Mouse (Mus musculus) testis, postnatal 10 days (tissue): Measurements from ENCODE around the gene Kmt5a.
A peak's percentile ranks its signal among the peaks of the same experiment; 100 is the strongest.

ENCODE experiments used
- DNase-seq: peaks from one replicate; pipeline ENCODE4 v3.0.0; 2021; ENCODE audit warnings: low spot score

Kmt5a gene

DNA sequence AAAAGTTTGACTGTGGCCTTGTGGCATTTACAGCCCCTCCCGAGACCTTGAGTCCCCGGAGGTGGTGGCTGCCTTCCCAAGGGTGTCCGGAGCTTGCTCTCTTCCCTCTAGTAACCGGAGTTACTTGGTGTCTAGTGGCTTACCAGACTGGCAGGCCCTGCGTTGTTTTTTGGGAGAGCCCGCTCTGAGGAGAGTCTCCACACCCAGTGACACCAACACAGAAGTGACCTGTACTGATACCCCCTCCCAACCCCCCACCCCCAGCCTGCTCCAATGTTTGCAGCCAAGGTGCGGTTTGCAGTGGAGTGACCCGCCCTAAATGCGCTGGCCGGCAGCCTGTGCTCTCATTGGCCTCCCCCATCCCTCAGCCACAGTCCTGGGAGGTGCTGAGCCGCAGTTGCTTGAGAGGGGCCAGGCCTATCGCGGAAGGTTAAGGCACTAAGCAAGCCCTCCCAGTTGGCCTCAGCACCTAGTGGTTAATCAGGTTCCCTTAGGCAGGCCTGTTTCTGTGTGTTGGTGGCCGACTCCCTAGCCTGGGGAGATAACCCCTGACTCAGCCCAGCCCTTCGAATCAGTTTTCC lies 6.7 kb downstream of the Kmt5a start:
- DNase-seq, result peak; percentile 77

- DNase-seq, result no peak
Measured at GRCm38 (mm10) chr5:124449494-124449893, 9.8 kb downstream of the Kmt5a start.

DNA sequence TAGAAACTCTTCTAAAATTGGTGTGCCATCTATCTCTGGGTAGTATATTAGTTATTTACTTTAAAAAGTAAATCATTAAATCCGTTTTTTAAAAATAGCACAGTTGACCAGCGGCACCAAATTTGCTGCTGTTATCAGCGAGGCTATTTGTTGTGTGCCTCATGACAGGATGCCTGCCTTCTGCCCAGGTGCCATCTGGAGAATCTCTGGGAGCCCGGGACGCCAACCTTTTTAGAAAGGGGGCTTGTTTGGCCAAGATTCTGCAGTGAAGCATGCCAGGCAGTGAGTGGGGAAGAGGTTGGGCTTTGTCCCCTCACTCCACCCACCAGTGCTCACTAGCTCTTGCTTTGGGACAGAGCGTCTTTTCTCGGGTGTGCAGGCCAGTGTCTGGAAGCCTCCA lies 10.3 kb downstream of the Kmt5a start:
- DNase-seq, result no peak

DNA sequence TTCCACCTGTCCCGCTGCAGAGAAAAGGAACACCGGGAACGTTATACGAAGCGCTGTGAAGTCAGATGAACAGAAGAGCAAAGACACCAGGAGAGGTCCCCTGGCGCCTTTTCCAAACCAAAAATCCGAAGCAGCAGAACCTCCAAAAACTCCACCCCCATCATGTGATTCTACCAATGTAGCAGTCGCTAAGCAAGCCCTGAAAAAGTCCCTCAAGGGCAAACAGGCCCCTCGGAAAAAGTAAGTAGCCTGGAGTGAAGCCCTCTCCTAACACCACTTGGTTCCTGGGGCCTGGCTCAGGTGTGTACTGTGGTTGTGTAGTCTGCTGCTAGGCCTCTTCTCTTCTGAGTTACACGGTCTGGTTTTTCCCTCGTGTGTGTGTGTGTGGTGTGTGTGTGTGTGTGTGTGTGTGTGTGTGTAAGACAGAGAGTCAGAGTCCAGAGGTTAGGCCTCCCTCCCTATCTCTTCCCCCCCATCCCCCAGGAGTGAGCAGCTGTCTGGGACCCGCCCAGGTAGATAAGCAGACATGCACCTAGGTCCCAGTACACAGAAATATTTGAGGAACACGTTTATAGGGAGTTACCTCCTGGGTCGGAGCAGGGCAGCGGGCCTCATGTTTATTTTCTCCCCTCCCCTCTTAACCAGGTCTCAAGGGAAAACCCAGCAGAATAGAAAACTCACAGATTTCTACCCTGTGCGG lies 11.1 kb downstream of the Kmt5a start:
- no peak for DNase-seq

DNA sequence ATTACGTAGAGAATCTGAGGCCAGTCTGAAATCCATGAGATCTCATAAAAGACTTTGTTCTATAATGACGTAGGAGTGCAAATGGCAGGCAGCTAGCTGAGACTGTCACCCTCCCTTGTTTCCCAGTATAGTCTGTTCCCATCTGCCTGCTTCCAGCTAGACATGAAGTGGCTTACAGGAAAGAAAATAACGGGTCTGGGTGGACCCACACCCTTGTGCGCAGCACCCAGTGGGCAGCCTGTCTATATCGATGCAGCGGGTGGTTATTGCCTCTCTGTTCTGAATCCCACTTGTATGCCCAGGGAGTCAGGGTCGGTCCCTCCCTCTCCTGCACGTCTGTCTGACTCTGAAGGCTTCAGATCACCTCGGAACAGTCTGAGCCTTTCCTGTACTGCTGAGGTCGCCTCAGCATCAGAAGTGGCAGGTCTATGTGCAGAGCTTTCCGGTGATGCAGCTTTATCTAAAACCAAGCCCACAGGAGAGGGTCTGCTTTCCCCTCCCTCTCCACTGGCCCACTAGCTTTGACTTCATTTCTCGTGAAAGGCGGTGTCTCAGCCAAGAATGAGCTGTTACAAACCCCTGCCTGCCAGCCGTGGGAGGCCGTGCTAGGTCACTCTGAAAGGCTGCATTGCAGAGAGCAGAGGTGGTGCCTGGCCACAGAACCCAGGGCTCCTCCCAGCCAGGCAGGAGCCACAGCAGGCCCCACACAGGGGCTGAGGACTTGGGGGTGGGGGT lies 12.9 kb downstream of the Kmt5a start:
- DNase-seq, result peak; percentile 59

DNA sequence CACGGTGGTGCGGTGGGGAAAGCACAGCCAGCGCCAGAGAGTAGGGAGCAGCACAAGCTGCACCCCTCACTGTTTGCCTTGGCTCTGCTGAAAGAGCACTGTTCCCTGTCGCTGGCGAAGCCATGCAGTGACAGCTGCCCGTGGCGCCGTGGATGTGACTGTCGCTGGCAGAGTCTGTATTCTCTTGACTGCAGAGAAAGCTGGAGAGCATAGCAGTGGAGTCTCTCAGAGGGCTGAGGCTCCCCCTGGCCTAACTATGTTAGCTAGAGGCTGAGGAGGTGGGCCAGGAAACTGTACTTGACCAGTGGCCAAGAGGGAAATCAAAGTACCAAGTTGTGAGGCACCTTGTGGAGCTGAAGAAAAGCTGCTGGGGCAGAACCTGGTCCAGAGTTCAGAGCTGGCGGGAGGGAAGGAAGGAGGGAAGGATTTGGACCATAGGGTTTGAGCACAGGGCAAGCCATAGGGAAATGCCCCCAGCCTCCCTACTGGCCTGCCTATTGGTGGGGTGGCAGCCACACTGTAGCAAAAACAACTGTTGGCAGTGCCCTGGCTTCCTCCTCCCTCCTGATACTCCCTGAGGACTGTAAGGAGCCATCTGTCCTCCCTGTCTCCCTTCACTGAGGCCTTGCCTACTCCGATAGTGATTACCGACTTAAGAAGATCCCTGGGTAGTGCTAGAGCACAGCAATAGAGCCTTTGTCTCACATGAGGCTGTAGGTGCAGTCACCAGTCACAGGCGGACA lies 13.8 kb downstream of the Kmt5a start:
- peak; percentile 58 for DNase-seq

DNA sequence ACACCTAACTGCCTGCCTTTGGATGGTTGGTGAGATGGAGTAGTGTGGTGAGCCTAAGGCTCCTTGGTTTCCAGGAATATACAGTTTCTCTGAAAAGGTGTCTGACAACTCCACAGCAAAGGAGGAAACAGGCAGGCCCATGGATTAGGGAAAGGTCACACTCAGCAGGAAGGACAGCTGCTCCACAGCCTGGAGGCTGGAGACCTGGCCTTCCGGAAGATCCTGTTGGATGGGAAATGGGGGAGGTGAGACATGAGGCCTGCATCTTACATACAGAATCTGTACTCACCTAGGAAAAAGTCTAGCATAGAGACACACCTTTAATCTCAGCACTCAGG lies 14.3 kb downstream of the Kmt5a start:
- DNase-seq, result no peak

DNA sequence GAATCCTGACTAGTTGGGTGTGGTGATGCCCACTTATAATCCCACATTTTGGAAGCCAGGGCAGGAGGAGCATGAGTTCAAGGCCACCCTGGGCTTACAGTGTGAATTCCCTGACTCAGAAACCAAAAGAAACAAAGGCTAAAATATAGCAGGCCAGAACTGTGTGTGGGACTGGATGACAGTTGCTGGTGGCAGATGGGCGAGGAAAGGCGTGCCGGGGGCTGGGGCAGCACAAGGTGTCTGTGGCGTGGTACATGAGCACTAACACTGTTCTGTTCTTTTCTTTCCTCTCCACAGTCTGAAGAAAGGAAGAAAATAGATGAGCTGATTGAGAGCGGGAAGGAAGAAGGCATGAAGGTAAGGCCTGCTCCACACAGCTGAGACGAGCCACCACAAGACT lies 17.0 kb downstream of the Kmt5a start:
- DNase-seq, result no peak

GRCm38 (mm10) chr5:124460922-124461321 lies 21.2 kb downstream of the Kmt5a start:
- peak; percentile 86 for DNase-seq

DNA sequence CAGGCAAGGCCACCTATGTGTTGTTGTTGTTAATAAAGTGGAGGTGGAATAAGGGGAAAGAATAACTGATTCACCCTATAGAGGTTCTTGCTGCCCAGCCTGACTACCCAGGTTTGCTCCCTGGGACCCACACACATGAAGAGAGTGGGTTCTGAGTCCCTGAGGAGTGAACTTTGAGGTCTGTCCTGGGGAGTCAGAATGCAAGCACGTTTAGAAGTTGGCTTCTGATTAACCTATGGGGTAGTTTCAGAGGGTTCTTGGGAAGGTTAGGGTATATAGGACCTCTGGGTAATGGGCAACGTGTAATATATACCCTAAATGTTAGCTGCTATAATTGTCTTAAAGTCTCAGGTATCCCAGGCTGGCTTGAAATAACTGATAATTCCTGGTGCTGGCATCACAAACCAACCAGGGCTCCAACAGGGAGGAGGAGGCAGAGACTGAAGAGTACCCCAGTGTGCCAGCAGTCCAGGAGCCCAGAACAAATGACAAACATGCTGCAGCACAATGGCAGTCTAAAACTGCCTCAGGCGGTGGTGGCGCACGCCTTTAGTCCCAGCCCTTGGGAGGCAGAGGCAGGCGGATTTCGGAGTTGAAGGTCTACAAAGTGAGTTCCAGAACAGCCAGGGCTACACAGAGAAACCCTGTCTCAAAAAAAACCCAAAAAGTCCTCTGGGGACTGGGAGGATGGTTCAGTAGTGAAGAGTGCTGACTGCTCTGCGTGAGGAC lies 22.7 kb downstream of the Kmt5a start:
- no peak for DNase-seq

DNA sequence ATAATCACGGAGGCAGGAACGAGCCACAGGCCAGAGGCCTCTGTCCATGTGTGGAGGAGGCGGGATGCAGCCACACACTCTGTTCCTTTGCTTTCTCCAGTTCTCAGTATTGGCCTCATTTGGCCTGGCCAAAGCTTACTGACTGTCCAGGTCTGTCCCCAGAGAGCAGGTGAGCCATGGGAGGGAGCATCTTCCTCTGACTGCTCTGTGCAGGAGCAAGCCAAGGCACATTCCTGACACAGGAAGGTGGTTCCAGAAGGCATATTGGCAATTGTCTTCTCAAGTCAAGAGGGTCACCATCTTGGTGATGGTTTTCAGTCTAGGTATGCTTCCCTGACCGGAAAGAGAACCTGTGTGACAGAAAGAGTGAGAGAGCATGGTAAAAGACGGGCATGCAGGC lies 23.7 kb downstream of the Kmt5a start:
- DNase-seq, result no peak

GRCm38 (mm10) chr5:124464905-124465304 lies 25.2 kb downstream of the Kmt5a start:
- no peak for DNase-seq

GRCm38 (mm10) chr5:124467766-124468165 lies 28.0 kb downstream of the Kmt5a start:
- no peak for DNase-seq

GRCm38 (mm10) chr5:124468365-124468764 lies 28.6 kb downstream of the Kmt5a start:
- no peak for DNase-seq

- DNase-seq, result no peak
Measured at GRCm38 (mm10) chr5:124469486-124469885, 29.8 kb downstream of the Kmt5a start.

DNA sequence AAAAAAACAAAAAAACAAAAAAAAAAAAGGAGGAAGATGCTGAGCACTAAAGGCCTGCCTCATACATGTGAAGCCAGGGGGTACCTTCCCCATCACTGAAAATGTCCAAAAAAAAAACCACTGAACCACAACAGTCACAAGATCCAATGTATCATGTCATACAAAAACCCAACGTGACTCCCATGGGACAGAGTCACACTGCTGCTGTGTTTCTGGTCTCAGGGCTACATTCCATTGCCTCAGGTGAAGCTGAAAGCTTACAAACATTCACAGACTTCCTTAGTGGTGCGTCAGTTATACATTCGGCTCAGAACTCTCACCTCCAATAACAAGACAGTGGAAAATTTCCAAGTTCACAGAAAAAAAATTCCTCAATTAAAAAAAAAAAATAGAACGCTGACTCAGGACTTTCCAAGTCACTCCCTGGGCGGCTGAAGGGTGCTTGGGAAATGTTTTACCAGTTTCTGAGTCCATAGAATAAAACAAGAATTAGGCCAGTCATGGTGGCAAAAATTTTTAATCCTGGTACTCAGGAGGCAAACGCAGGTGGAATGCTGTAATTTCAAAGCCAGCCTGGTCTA lies 31.0 kb downstream of the Kmt5a start:
- no peak for DNase-seq

GRCm38 (mm10) chr5:124478873-124479204 lies 39.1 kb downstream of the Kmt5a start:
- no peak for DNase-seq

GRCm38 (mm10) chr5:124480119-124480518 lies 40.4 kb downstream of the Kmt5a start:
- DNase-seq, result no peak

GRCm38 (mm10) chr5:124481714-124482113 lies 42.0 kb downstream of the Kmt5a start:
- no peak for DNase-seq

DNA sequence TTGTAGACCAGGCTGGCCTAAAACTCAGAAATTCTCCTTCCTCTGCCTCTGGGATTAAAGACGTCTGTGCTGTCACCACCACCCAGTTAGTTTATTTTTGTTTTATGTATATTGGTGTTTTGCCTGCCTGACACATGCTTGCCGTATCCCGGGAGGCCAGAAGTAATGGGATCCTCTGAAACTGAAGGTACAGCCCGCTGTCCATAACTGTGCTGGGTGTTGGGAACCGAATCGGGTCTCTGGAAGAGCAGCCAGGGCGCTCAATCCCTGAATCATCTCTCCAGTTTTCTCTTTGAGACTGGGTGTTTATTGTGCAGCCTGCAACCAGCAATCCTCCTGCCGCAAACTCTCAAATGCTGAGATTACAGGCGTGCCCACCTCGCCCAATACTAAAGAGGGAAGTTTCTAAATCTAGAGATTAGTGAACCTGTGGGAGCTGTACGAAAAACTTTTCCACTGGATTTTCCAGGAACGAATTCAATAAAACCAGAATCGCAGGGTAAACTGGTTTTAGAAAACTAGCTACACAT lies 42.8 kb downstream of the Kmt5a start:
- no peak for DNase-seq

- DNase-seq, result peak; percentile 96
Measured at GRCm38 (mm10) chr5:124482966-124483654, 43.4 kb downstream of the Kmt5a start, which contains the start of gene Snrnp35. Gene Snrnp35 (plus strand): TSS chr5:124483134.
